Mouse (Mus musculus) MEL (cell line): ENCODE measurements around the gene Tcte1. TPM values are rescaled to one million over a fixed set of nuclear protein-coding genes. Genes with fewer than 3 reads are reported as not detected.

Experiments used
- DNase-seq: peaks from one replicate; pipeline ENCODE4 v3.0.0; 2011; ENCODE audit warnings: low read depth, low spot score
- H3K27ac ChIP-seq: 2 replicates; pipeline ENCODE4 v1.5.1; 2012; ENCODE audit warnings: low read depth, mild to moderate bottlenecking, control low read depth, low read length, moderate library complexity; ENCODE audit not compliant: control insufficient read depth
- H3K27me3 ChIP-seq, 2 experiments: fragments of 150-350 bp in 1 of 2; sonication (generic) in 1 of 2; 2 replicates each; pipeline ENCODE4 v1.6.1; 2012; ENCODE audit warnings: low read length in 2 of 2, mild to moderate bottlenecking in 2 of 2, improper control_type of control experiment in 1 of 2, moderate library complexity in 1 of 2; ENCODE audit not compliant: insufficient read depth in 2 of 2, control insufficient read depth in 1 of 2
- H3K36me3 ChIP-seq, 2 experiments: 2 replicates each; pipeline ENCODE4 v1.6.1; 2012 to 2014; ENCODE audit warnings: low read length in 2 of 2, improper control_type of control experiment in 1 of 2, inconsistent platforms in 1 of 2, mild to moderate bottlenecking in 1 of 2; ENCODE audit not compliant: insufficient read depth in 2 of 2, control insufficient read depth in 1 of 2
- H3K4me1 ChIP-seq, 2 experiments: fragments of 150-350 bp in 1 of 2; sonication (generic) in 1 of 2; 2 replicates each; pipeline ENCODE4 v1.6.1; 2012; ENCODE audit warnings: low read length in 2 of 2, improper control_type of control experiment in 1 of 2, mild to moderate bottlenecking in 1 of 2; ENCODE audit not compliant: insufficient read depth in 2 of 2, control insufficient read depth in 1 of 2
- H3K4me3 ChIP-seq, 2 experiments: fragments of 150-350 bp in 1 of 2; sonication (generic) in 1 of 2; 2 replicates each; pipeline ENCODE4 v1.5.1; 2012; ENCODE audit warnings: low read depth in 2 of 2, low read length in 2 of 2, mild to moderate bottlenecking in 2 of 2, moderate library complexity in 2 of 2, control low read depth in 1 of 2, improper control_type of control experiment in 1 of 2; ENCODE audit not compliant: control insufficient read depth in 1 of 2, insufficient read depth in 1 of 2
- H3K79me2 ChIP-seq: 2 replicates; pipeline ENCODE4 v1.6.1; 2012; ENCODE audit warnings: mild to moderate bottlenecking, low read length, moderate library complexity; ENCODE audit not compliant: control insufficient read depth, poor library complexity, insufficient read depth
- H3K9ac ChIP-seq: 2 replicates; pipeline ENCODE4 v1.6.1; 2012; ENCODE audit warnings: low read depth, mild to moderate bottlenecking, control low read depth, low read length, moderate library complexity; ENCODE audit not compliant: control insufficient read depth, poor library complexity, severe bottlenecking
- H3K9me3 ChIP-seq: fragments of 150-350 bp; sonication (generic); replicated peaks from 2 replicates; pipeline ENCODE4 v1.6.1; 2012; ENCODE audit warnings: mild to moderate bottlenecking, low read length, improper control_type of control experiment, moderate library complexity; ENCODE audit not compliant: insufficient read depth
- BHLHE40 ChIP-seq: IDR thresholded peaks from 2 replicates; pipeline ENCODE4 v1.6.1; 2012; ENCODE audit warnings: low read depth, mild to moderate bottlenecking, inconsistent platforms, low read length, improper control_type of control experiment, borderline replicate concordance
- CHD2 ChIP-seq: IDR thresholded peaks from 2 replicates; pipeline ENCODE4 v1.6.1; 2011; ENCODE audit warnings: low read length, improper control_type of control experiment
- CTCF ChIP-seq, 3 experiments: IDR thresholded peaks in 2 of 3; conservative IDR thresholded peaks in 1 of 3; 2 replicates each; pipeline ENCODE4 v1.5.1; 2011 to 2012; ENCODE audit warnings: low read length in 3 of 3, low read depth in 2 of 3, mild to moderate bottlenecking in 2 of 3, improper control_type of control experiment in 1 of 3, inconsistent platforms in 1 of 3, mixed read lengths in 1 of 3, moderate library complexity in 1 of 3; ENCODE audit not compliant: control insufficient read depth in 1 of 3, insufficient read depth in 1 of 3, poor library complexity in 1 of 3, severe bottlenecking in 1 of 3
- ELF1 ChIP-seq: IDR thresholded peaks from 2 replicates; pipeline ENCODE4 v1.6.1; 2014; ENCODE audit warnings: low read depth, mild to moderate bottlenecking, inconsistent platforms, low read length, improper control_type of control experiment, moderate library complexity
- EP300 ChIP-seq, 2 experiments: IDR thresholded peaks; 2 replicates each; pipeline ENCODE4 v1.6.1; 2011; ENCODE audit warnings: improper control_type of control experiment in 2 of 2, low read length in 2 of 2, low read depth in 1 of 2, mild to moderate bottlenecking in 1 of 2
- GATA1 ChIP-seq: IDR thresholded peaks from 2 replicates; pipeline ENCODE4 v1.6.1; 2011; ENCODE audit warnings: low read depth, low read length, improper control_type of control experiment
- JUND ChIP-seq: IDR thresholded peaks from 2 replicates; pipeline ENCODE4 v1.6.1; 2011; ENCODE audit warnings: low read depth, mild to moderate bottlenecking, improper control_type of control experiment, low read length
- MAX ChIP-seq: IDR thresholded peaks from 2 replicates; pipeline ENCODE4 v1.6.1; 2011; ENCODE audit warnings: low read length, improper control_type of control experiment
- MAZ ChIP-seq: IDR thresholded peaks from 2 replicates; pipeline ENCODE4 v1.6.1; 2012; ENCODE audit warnings: low read depth, mild to moderate bottlenecking, inconsistent platforms, low read length, improper control_type of control experiment
- MEF2A ChIP-seq: IDR thresholded peaks from 2 replicates; pipeline ENCODE4 v1.6.1; 2014; ENCODE audit warnings: low read depth, mild to moderate bottlenecking, inconsistent platforms, low read length, improper control_type of control experiment; ENCODE audit not compliant: poor library complexity, insufficient replicate concordance, severe bottlenecking; ENCODE audit errors: extremely low read depth
- MYB ChIP-seq: IDR thresholded peaks from 2 replicates; pipeline ENCODE4 v1.6.1; 2011; ENCODE audit warnings: mild to moderate bottlenecking, low read depth, low read length, improper control_type of control experiment
- MYC ChIP-seq: IDR thresholded peaks from 2 replicates; pipeline ENCODE4 v1.6.1; 2011; ENCODE audit warnings: low read depth, mild to moderate bottlenecking, low read length, improper control_type of control experiment, moderate library complexity
- NELFE ChIP-seq: IDR thresholded peaks from 2 replicates; pipeline ENCODE4 v1.6.1; 2011; ENCODE audit warnings: low read depth, low read length, improper control_type of control experiment
- NRF1 ChIP-seq: IDR thresholded peaks from 2 replicates; pipeline ENCODE4 v1.6.1; 2014; ENCODE audit warnings: low read depth, mild to moderate bottlenecking, inconsistent platforms, low read length, improper control_type of control experiment, moderate library complexity; ENCODE audit not compliant: poor library complexity, insufficient read depth, severe bottlenecking
- POLR2A ChIP-seq, 2 experiments: IDR thresholded peaks; 2 replicates each; pipeline ENCODE4 v1.6.1; 2011 to 2012; ENCODE audit warnings: low read length in 2 of 2, mild to moderate bottlenecking in 2 of 2, control low read depth in 1 of 2, improper control_type of control experiment in 1 of 2, low read depth in 1 of 2, moderate library complexity in 1 of 2; ENCODE audit not compliant: control insufficient read depth in 1 of 2, insufficient read depth in 1 of 2, poor library complexity in 1 of 2
- POLR2AphosphoS2 ChIP-seq: IDR thresholded peaks from 2 replicates; pipeline ENCODE4 v1.6.1; 2011; ENCODE audit warnings: low read length, improper control_type of control experiment
- RAD21 ChIP-seq: IDR thresholded peaks from 2 replicates; pipeline ENCODE4 v1.6.1; 2011; ENCODE audit warnings: mild to moderate bottlenecking, low read depth, low read length, improper control_type of control experiment
- RCOR1 ChIP-seq: IDR thresholded peaks from 2 replicates; pipeline ENCODE4 v1.6.1; 2012; ENCODE audit warnings: low read depth, mild to moderate bottlenecking, inconsistent platforms, low read length, improper control_type of control experiment
- SIN3A ChIP-seq: IDR thresholded peaks from 2 replicates; pipeline ENCODE4 v1.6.1; 2012; ENCODE audit warnings: low read length, improper control_type of control experiment, inconsistent platforms
- SMC3 ChIP-seq: IDR thresholded peaks from 2 replicates; pipeline ENCODE4 v1.6.1; 2011; ENCODE audit warnings: low read depth, low read length, improper control_type of control experiment
- TAL1 ChIP-seq: IDR thresholded peaks from 2 replicates; pipeline ENCODE4 v1.6.1; 2012; ENCODE audit warnings: mild to moderate bottlenecking, inconsistent platforms, low read length, moderate library complexity, mixed read lengths
- TCF12 ChIP-seq: IDR thresholded peaks from 2 replicates; pipeline ENCODE4 v1.6.1; 2014; ENCODE audit warnings: low read depth, mild to moderate bottlenecking, inconsistent platforms, low read length, improper control_type of control experiment, moderate library complexity
- UBTF ChIP-seq: IDR thresholded peaks from 2 replicates; pipeline ENCODE4 v1.6.1; 2012; ENCODE audit warnings: low read depth, mild to moderate bottlenecking, inconsistent platforms, low read length, improper control_type of control experiment, moderate library complexity, borderline replicate concordance; ENCODE audit not compliant: insufficient read depth
- USF1 ChIP-seq: IDR thresholded peaks from 2 replicates; pipeline ENCODE4 v1.6.1; 2014; ENCODE audit warnings: low read depth, mild to moderate bottlenecking, inconsistent platforms, low read length, improper control_type of control experiment, moderate library complexity
- USF2 ChIP-seq, 2 experiments: IDR thresholded peaks; 2 replicates each; pipeline ENCODE4 v1.6.1; 2011 to 2012; ENCODE audit warnings: improper control_type of control experiment in 2 of 2, low read length in 2 of 2, borderline replicate concordance in 1 of 2, inconsistent platforms in 1 of 2, low read depth in 1 of 2, mild to moderate bottlenecking in 1 of 2; ENCODE audit not compliant: insufficient read depth in 1 of 2
- ZNF384 ChIP-seq: IDR thresholded peaks from 2 replicates; pipeline ENCODE4 v1.6.1; 2012; ENCODE audit warnings: low read depth, mild to moderate bottlenecking, inconsistent platforms, low read length, improper control_type of control experiment
- polyA plus RNA-seq, 2 experiments: library from polyadenylated mRNA; stranded (reverse) in 1 of 2; unstranded in 1 of 2; fragments of >175 nt in 1 of 2; fragments of >200 nt in 1 of 2; gene quantifications; 2 replicates each; pipeline versions ENCODE4 v1.2.1 to v1.2.4; 2012; ENCODE audit warnings: low replicate concordance in 2 of 2, low read depth in 1 of 2; ENCODE audit not compliant: insufficient read length in 2 of 2, insufficient read depth in 1 of 2, missing spikeins in 1 of 2
- total RNA-seq: library from RNA; depleted of rRNA; stranded (reverse); fragments of 300-350 nt; gene quantifications from 2 replicates; pipeline ENCODE4 v1.2.3, GENCODE M21; 2012

Gene Tcte1
- total and polyA plus RNA-seq, 3 experiments, result not detected

- H3K9me3 ChIP-seq, result no peaks in the 10 kb centered on the region
- no peak overlapping the region for H3K27ac ChIP-seq
- no peaks in the 10 kb centered on the region for H3K36me3 ChIP-seq
- no peaks in the 10 kb centered on the region for H3K27me3 ChIP-seq
- H3K79me2 ChIP-seq, result no peaks in the 10 kb centered on the region
- no peak overlapping the region for H3K4me3 ChIP-seq
- DNase-seq, result no peak
- TF ChIP-seq CHD2, result no peak
- TF ChIP-seq SMC3, result no peak
- TF ChIP-seq NRF1, result no peak
- TF ChIP-seq MAX, result no peak
- no peak for TF ChIP-seq NELFE
- no peak for TF ChIP-seq MEF2A
- TF ChIP-seq POLR2A (IDR thresholded peaks at IDR 0.05; ENCODE audit: control insufficient read depth in 1 of 2, insufficient read depth in 1 of 2, low read depth in 1 of 2, low read length in 2 of 2, poor library complexity in 1 of 2), result no peak
- TF ChIP-seq TAL1, result no peak
- TF ChIP-seq UBTF, result no peak
- no peak for TF ChIP-seq BHLHE40
- no peak for TF ChIP-seq USF2 (IDR thresholded peaks at IDR 0.05; ENCODE audit: borderline replicate concordance in 1 of 2, insufficient read depth in 1 of 2, low read depth in 1 of 2, low read length in 2 of 2)
- no peak for TF ChIP-seq MYC
- TF ChIP-seq SIN3A, result no peak
- no peak for TF ChIP-seq TCF12
- TF ChIP-seq, all 39 proteins: peak for 0
- H3K4me1 ChIP-seq, result no peaks in the 10 kb centered on the region
- no peak overlapping the region for H3K9ac ChIP-seq
These were observed 4.3 kb upstream of the Tcte1 start for GRCm38 (mm10) chr17:45518766-45519475.

- TF ChIP-seq TAL1 (no peak), USF2 (IDR thresholded peaks at IDR 0.05; ENCODE audit: borderline replicate concordance in 1 of 2, insufficient read depth in 1 of 2, low read depth in 1 of 2, low read length in 2 of 2) (no peak), JUND (no peak), BHLHE40 (no peak), MYB (no peak), RAD21 (no peak), RCOR1 (no peak), EP300 (IDR thresholded peaks at IDR 0.05; ENCODE audit: low read depth in 1 of 2, low read length in 2 of 2) (no peak), MEF2A (no peak), USF1 (no peak), CHD2 (no peak), TCF12 (no peak), MAZ (no peak), CTCF (IDR thresholded peaks at IDR 0.05 in 2 of 3, conservative IDR thresholded peaks at IDR 0.05 in 1 of 3; ENCODE audit: control insufficient read depth in 1 of 3, insufficient read depth in 1 of 3, low read depth in 2 of 3, low read length in 3 of 3, poor library complexity in 1 of 3, severe bottlenecking in 1 of 3) (no peak), GATA1 (no peak), ELF1 (no peak), ZNF384 (no peak), POLR2AphosphoS2 (no peak)
- Histone ChIP-seq H3K79me2 (no peaks in the 10 kb centered on the region), H3K36me3 (no peaks in the 10 kb centered on the region), H3K9ac (no peak overlapping the region), H3K27me3 (no peaks in the 10 kb centered on the region), H3K4me1 (no peaks in the 10 kb centered on the region), H3K4me3 (no peak overlapping the region), H3K27ac (no peak overlapping the region), H3K9me3 (no peaks in the 10 kb centered on the region)
- no peak for DNase-seq
These were observed 3.1 kb upstream of the Tcte1 start for GRCm38 (mm10) chr17:45520136-45520535.
